ENCODE assay signal across 12 mouse cellular contexts in the genomic region with DNA sequence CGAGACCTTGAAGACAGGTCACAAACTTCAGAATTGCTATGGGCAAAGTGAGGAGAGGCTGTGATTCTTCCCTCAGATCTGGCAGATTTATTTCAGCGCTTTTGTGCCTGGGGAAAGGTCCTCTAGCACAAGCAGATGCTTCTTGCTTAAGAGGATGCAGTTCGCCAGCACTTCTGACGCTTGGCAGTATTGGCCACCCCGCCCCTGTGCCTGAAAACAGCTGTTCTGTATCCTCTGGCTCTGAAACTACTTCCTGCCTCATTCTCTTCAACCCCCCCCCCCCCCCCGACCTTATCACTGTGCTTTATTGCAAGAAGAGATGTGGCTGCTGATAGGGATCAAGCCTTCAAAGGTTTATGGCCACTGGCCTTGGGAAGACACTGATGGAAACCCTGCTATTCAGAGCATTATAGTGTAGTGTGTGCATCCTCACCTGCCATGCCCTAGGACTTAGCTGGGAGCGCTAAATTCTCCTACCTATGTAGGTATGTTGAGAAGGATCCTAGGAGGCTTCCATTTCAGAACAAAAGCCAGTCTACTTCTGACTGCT. TPM values are rescaled to one million over a fixed set of nuclear protein-coding genes. Genes with fewer than 3 reads are reported as not detected.
A peak's percentile ranks its signal among the peaks of the same experiment; 100 is the strongest.
DNase-seq lines count a peak whose midpoint lies in the region; ATAC-seq and TF ChIP-seq lines count a peak whose summit lies in the region.
"Had no signal": no experiment of that assay in that cellular context is flagged by ENCODE, and none has a peak within 500 bp of the region (broad histone marks: within the 10 kb centered on the region; RNA-seq: fewer than 3 reads in every experiment).

No protein-coding gene starts in this region.

- H3K36me3 ChIP-seq in kidney, adult 2 months (ENCODE audit: control insufficient read depth, insufficient read depth, low read length): no peaks in the 10 kb centered on the region
- no peaks in the 10 kb centered on the region for H3K36me3 ChIP-seq in lung, embryonic 16.5 days (ENCODE audit: control insufficient read depth, insufficient read depth, low read length)
- no peaks in the 10 kb centered on the region for H3K36me3 ChIP-seq in forebrain, embryonic 16.5 days (ENCODE audit: control insufficient read depth, insufficient read depth)

- H3K4me3 ChIP-seq in kidney, adult 2 months (ENCODE audit: insufficient read depth, low read depth, low read length): no peak overlapping the region
- H3K4me3 ChIP-seq in lung, embryonic 16.5 days (ENCODE audit: low read length): no peak overlapping the region
- no peak overlapping the region for H3K4me3 ChIP-seq in forebrain, embryonic 16.5 days (replicated peaks; ENCODE audit: low read length)
- H3K4me3 ChIP-seq: erythroblast, embryonic 14.5 days had no signal

- no peaks in the 10 kb centered on the region for H3K27me3 ChIP-seq in kidney, adult 2 months (replicated peaks; ENCODE audit: control insufficient read depth, insufficient read depth, low read length)
- no peaks in the 10 kb centered on the region for H3K27me3 ChIP-seq in lung, embryonic 16.5 days (ENCODE audit: control insufficient read depth, insufficient read depth, low read depth, low read length)
- H3K27me3 ChIP-seq in forebrain, embryonic 16.5 days (replicated peaks; ENCODE audit: control insufficient read depth, insufficient read depth, low read length): no peaks in the 10 kb centered on the region

- H3K4me2 ChIP-seq in lung, embryonic 16.5 days (ENCODE audit: low read depth, low read length): no peak overlapping the region
- no peak overlapping the region for H3K4me2 ChIP-seq in forebrain, embryonic 16.5 days (ENCODE audit: low read length)

- WGBS in kidney, adult 2 months: 35% methylated on average over 7 of the region's 7 CpGs
- WGBS in lung, embryonic 16.5 days: 39% methylated on average over 7 of the region's 7 CpGs
- WGBS in forebrain, embryonic 16.5 days: 82% methylated on average over 7 of the region's 7 CpGs

- H3K4me1 ChIP-seq in kidney, adult 2 months (ENCODE audit: control insufficient read depth, insufficient read depth, low read length): no peaks in the 10 kb centered on the region
- no peaks in the 10 kb centered on the region for H3K4me1 ChIP-seq in lung, embryonic 16.5 days (replicated peaks; ENCODE audit: control insufficient read depth, insufficient read depth, low read length)
- no peaks in the 10 kb centered on the region for H3K4me1 ChIP-seq in forebrain, embryonic 16.5 days (replicated peaks; ENCODE audit: control insufficient read depth, insufficient read depth, low read length)

- TF ChIP-seq POLR2A in kidney, adult 2 months (IDR thresholded peaks at IDR 0.05; ENCODE audit: low read depth, low read length): no peak

- no peak overlapping the region for H3K27ac ChIP-seq in kidney, adult 2 months (ENCODE audit: insufficient read depth, low read depth, low read length)
- H3K27ac ChIP-seq in lung, embryonic 16.5 days (ENCODE audit: low read length): no peak overlapping the region
- no peak overlapping the region for H3K27ac ChIP-seq in forebrain, embryonic 16.5 days (ENCODE audit: low read length)
- H3K27ac ChIP-seq: macrophage had no signal

- no peak overlapping the region for H3K9ac ChIP-seq in lung, embryonic 16.5 days (ENCODE audit: low read length)
- no peak overlapping the region for H3K9ac ChIP-seq in forebrain, embryonic 16.5 days (replicated peaks; ENCODE audit: low read depth, low read length)

- TF ChIP-seq CTCF in kidney, adult 2 months (conservative IDR thresholded peaks at IDR 0.05; ENCODE audit: insufficient read depth, insufficient read length, low read depth, low read length): no peak

- H3K9me3 ChIP-seq in lung, embryonic 16.5 days (ENCODE audit: control insufficient read depth, low read length): no peaks in the 10 kb centered on the region
- no peaks in the 10 kb centered on the region for H3K9me3 ChIP-seq in forebrain, embryonic 16.5 days (ENCODE audit: control insufficient read depth, low read length)

- ATAC-seq in lung, embryonic 16.5 days (ENCODE audit: low read depth): peak; percentile 84
- no peak for ATAC-seq in forebrain, embryonic 16.5 days

- DNase-seq in embryo, embryonic 10 days (ENCODE audit: low spot score): peak; percentile 10
- no peak for DNase-seq in embryo, embryonic 9.5 days (ENCODE audit: extremely low spot score)
- DNase-seq in gastrocnemius, adult 18-20 months (ENCODE audit: low spot score): peak; percentile 32
- peak; percentile 41 for DNase-seq in kidney, adult 2 months
- no peak for DNase-seq in testis, postnatal 10 days (ENCODE audit: low spot score)
- no peak for DNase-seq in left cerebral cortex, adult 11 months (ENCODE audit: low spot score)
- DNase-seq: B cell, adult 2 months; cerebellum, adult 9-10 months had no signal

RNA-seq across cellular contexts. Expression of a gene that starts 44.5 kb away (rescaled TPM):
- 10 to 100 TPM; 10.2 to 12.4 TPM for total RNA-seq in gastrocnemius, adult 18-20 months (2021)
- 0.52 and 0.73 TPM in 2 replicates for polyA plus RNA-seq in kidney, adult 2 months (2012; rRNA removed)
- polyA plus RNA-seq in lung, embryonic 16.5 days (2015; fragmentation: Nextera tagmentation; extraction: Ambion mirVana): 1.8 and 3.4 TPM in 2 replicates
- polyA plus RNA-seq in forebrain, embryonic 16.5 days (2015; fragmentation: Nextera tagmentation; extraction: Ambion mirVana): 0.10 and 0.15 TPM in 2 replicates
- polyA plus RNA-seq: erythroblast, embryonic 14.5 days; macrophage had no signal

Comparison
In these comparisons a context has a peak if more than half of its experiments do, and no peak if none do; other contexts are left out.
1. DNase-seq: peak in embryo, embryonic 10 days (single experiment), gastrocnemius, adult 18-20 months (single experiment) and kidney, adult 2 months (single experiment); none in embryo, embryonic 9.5 days (single experiment), testis, postnatal 10 days (single experiment) and left cerebral cortex, adult 11 months (single experiment).